Mouse (Mus musculus) adrenal gland, adult (tissue): ENCODE measurements around the gene Rpl41.

Source experiments
- DNase-seq, 2 experiments: peaks; one replicate each; pipeline ENCODE4 v3.0.0; 2022 to 2023; ENCODE audit warnings: low spot score in 1 of 2; ENCODE audit not compliant: inconsistent age in 2 of 2

Rpl41 gene

DNA sequence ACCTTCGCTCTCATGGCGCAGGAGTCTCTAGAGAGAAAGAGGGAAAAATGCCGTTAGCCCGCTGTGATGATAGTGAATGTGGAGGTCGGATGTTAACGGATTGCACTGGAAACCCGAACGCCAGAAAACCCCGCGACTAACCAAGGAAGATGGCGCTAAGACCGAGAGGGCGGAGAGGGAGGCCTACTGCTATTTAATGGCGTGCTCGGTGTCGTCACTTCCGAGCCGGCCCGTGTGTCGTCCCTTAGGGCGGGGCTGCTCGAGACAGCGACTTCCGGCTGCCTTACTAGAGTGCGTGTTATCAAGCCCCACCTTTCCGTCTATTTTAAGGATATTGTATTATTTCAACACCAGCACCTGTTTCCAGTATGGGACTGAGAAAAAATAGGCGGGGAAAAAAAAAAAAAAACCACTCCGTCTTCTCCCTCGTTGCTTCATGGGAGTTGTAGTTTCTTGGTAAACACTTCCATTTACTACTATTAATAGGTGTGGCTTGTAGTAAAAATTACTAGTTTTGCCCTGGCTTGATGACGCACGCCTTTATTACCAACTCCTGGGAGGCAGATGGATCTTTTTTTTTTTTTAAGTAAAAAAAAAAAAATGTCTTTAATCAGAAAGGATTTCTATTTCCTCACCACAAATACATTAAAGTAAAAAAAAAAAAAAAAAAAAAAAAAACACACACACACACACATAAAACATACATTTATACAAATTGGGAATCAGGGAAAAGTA lies at the start of gene Rpl41:
Gene Rpl41, minus strand, starts transcription at position 359 of the 735 bp plus-strand sequence.
- DNase-seq: peak; percentile 94 to 97

DNA sequence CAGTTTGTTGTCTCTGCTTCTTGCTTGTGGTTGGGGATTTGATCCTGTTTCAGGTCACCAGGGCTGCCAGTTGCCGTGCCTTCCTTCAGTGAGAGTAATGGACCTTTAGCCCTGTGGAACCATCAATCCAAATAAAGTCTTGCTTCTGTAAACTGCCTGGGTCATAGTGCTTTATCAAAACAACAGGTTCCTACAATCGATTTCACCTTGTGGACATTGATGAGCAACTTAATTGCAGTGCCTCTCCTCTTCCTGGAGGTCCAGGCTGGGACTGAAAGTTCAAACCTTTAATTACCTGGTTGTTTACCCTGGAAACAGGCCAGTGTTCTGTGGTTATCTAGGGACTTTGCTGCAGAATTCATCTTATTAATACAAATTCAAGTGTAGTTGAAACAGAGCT lies 49.4 kb upstream of the Rpl41 start:
- no peak for DNase-seq

DNA sequence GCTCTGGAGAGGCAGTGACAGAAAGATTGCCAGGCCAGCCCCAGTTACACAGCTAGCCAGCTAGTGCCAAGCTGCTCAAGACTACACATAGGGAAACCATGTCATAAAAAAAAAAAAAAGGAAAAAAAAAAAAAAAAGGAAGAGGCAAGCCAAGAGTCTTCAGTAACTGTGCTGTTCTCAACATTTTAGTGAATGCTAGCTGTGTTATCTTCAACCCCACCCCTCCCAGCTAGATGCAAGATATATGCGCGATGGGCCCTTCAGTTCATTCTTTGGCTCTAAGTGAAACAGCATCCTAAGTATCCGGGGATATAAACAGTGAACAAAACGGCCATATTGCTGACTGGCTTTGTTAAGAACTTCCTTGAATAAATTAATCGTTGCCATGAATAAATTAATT lies 43.7 kb upstream of the Rpl41 start:
- no peak for DNase-seq

GRCm38 (mm10) chr10:128591436-128591835 lies 42.3 kb upstream of the Rpl41 start:
- no peak for DNase-seq

GRCm38 (mm10) chr10:128590193-128590690 lies 41.1 kb upstream of the Rpl41 start:
- DNase-seq: peak; percentile 69 to 91

GRCm38 (mm10) chr10:128589464-128590192 lies 40.5 kb upstream of the Rpl41 start, which contains the start of gene Erbb3:
Gene Erbb3, minus strand, starts transcription at chr10:128589652.
- peak; percentile 74 to 90 for DNase-seq

- no peak for DNase-seq
Observed at GRCm38 (mm10) chr10:128588775-128589463, 39.8 kb upstream of the Rpl41 start.

- no peak for DNase-seq
Observed at GRCm38 (mm10) chr10:128588136-128588535, 39.0 kb upstream of the Rpl41 start.

DNA sequence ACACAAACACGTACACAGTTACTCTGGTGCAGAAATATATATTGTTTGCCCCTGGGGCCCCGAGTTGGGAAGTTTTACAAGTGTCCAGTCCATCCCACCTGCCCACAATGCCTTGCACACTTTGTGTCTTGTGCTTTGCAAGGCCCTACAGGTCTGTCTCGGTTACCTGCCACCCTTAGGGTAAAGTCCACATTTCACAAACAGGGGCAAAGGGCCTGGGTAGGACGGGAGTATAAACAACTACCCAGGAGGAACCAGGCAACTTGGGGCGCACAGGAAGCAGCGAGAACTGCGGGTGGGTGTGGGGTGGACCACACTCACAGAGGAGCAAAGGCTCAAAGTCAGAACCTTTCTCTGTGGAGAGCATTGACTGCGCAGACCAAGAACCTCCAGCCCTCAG lies 38.6 kb upstream of the Rpl41 start:
- no peak for DNase-seq

- DNase-seq: no peak
Observed at GRCm38 (mm10) chr10:128587120-128587519, 38.0 kb upstream of the Rpl41 start.

- no peak for DNase-seq
Observed at GRCm38 (mm10) chr10:128586546-128586945, 37.4 kb upstream of the Rpl41 start.

- peak in 1 of 2 experiments; percentile 20 for DNase-seq
Observed at GRCm38 (mm10) chr10:128584386-128584785, 35.3 kb upstream of the Rpl41 start.

- peak; percentile 83 to 89 for DNase-seq
Observed at GRCm38 (mm10) chr10:128583644-128584043, 34.5 kb upstream of the Rpl41 start.

DNA sequence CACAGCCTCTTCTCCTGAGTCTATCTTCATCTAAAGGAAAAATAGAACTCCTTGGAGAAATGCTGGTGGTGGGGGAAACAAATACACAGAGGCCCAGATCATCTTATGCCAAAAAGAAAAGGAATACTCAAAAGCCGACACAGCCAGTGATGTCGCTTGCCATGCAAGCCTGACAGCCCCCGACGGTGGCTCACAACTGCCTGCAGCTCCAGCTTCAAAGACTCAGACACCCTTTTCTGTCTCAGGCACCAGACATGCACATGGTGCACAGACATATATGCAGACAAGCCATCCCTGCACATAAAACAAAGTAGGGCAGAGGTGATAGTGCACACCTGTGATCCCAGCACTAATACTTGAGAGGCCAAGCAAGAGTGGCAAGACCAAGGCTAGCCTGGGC lies 30.6 kb upstream of the Rpl41 start:
- no peak for DNase-seq

GRCm38 (mm10) chr10:128579298-128579697 lies 30.2 kb upstream of the Rpl41 start:
- DNase-seq: no peak

DNA sequence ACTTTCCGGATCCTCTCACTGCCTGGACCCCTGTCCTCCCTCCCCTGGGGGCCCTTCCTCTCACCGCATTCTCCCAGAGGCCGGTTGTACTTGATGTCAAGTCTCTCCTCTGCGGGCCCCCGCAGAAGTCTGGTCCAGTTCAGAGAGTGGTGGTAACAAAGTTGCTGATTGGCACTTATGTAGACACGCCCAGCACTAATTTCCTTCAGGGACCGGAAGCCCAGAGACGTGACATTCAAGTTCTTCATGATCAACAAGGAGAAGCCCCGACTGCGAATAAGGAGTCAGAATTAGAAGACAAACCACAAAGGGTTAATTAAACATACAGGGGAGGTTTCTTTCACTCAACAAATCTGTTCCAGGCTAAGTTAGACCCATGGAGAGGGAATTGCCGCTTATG lies 29.2 kb upstream of the Rpl41 start:
- peak in 1 of 2 experiments; percentile 16 for DNase-seq

DNA sequence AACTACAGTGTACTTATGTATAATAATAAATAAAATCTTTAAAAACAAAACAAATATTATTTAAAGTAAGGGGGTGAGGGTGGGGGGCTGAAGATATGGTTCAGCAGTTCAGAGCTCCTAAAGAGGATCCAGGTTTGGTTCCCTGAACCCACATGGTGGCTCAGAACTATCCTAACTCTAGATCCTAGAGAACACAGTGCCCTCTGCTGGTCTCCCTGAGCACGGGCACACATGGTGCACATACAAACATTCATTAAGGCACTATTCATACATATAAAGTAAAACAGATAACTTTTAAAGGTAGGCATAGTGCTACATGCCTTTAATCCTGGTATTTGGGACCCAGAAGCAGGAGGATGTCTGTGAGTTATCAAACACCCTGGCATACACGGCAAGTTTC lies 26.0 kb upstream of the Rpl41 start:
- no peak for DNase-seq

DNA sequence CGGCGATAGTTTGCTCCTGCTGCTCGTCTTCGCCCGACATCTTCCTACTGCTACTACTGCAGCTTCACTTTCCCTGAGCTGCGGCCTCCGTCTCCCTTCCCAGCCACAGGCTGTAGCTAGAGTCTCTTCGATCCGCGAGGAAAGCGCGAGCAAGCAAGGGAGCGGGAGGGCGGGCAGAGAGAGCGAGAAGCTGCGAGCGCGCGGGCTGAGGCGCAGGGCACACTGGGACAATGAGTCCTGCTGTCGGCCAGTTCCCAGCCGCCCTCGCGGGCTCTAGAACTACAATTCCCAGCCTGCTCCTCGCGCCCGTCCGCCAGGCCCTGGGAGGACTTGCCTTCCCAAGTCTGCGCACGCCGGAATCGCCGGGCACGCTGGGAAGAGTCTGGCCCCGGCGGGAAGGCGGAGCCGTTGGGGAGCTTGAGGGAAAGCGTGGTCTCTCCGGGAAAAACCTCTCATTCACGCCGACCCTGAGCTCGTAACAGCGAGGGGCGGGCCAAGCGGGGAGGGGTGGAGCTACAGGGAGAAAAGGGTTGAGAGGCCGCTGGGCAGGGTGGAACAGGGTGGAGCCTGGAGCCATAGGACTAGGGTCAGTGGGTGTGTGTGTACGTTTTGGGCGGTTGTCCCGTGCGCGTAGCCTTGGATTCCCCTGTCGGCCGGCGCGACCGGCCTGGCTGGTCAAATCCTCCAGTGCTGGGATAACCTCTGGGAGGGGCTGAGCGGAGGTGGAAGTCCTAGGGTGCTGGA lies 16.9 kb upstream of the Rpl41 start, which contains the start of gene Pa2g4:
Gene Pa2g4, minus strand, starts transcription at position 200 of the 744 bp plus-strand sequence.
- DNase-seq: peak; percentile 99 to 100

- DNase-seq: no peak
Observed at GRCm38 (mm10) chr10:128565206-128565787, 16.2 kb upstream of the Rpl41 start.

GRCm38 (mm10) chr10:128563544-128563943 lies 14.4 kb upstream of the Rpl41 start:
- no peak for DNase-seq
